Mouse (Mus musculus) brown adipose tissue, adult 24 weeks (tissue): Measurements from ENCODE around the gene Otop2. TPM values are rescaled to one million over a fixed set of nuclear protein-coding genes. Genes with fewer than 3 reads are reported as not detected.

Experiments
- H3K27ac ChIP-seq: fragments of 200-500 bp; replicated peaks from 2 replicates; pipeline ENCODE4 v1.5.1; 2012; ENCODE audit warnings: low read depth, mild to moderate bottlenecking, low read length
- H3K4me1 ChIP-seq: fragments of 200-500 bp; 2 replicates; pipeline ENCODE4 v1.6.1; 2012; ENCODE audit warnings: low read length, mixed read lengths; ENCODE audit not compliant: control insufficient read depth, insufficient read depth, insufficient read length
- H3K4me3 ChIP-seq: fragments of 200-500 bp; 2 replicates; pipeline ENCODE4 v1.5.1; 2012; ENCODE audit warnings: low read depth, mild to moderate bottlenecking, low read length, moderate library complexity; ENCODE audit not compliant: insufficient read depth
- polyA plus RNA-seq: library from polyadenylated mRNA; stranded (reverse); fragments of >200 nt; gene quantifications from 2 replicates; pipeline ENCODE4 v1.2.4, GENCODE M21; 2012; ENCODE audit not compliant: missing spikeins, insufficient read depth, insufficient read length

Otop2 gene
- polyA plus RNA-seq, 1 experiment: not detected

DNA sequence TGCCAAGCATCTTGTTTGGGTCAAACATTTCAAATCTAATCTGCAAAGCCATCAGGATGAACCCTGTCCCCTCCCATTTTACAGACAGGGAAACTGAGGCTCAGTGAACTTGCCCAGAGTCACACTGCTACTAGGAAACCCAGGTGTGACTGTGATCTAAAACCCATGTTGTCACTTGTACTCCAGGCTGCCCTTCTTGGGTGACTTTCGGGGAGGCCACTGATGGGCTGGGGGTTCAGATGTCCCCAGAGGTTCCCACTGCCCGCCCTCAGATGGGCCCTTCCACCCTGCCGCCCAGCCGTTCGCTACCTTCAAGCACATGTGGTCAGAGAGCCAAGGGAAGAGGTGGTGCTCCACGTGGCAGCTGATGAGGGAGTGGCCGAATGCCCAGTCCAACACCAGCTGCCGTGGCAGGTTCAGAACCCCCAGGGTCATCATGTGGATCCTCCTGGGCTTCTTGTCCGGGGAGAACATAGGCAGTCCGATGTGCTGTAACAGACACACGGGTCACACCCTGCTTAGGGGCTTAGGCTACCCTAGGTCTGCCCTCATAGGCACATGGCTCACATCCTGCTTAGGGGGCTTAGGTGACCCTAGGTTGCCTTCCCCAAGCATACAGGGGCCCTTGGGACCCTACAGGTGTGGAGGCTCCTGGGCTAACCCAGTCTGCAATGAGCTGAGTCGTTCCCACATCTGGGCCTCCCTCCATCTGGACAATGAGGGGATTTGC is 22.9 kb upstream of the Otop2 start:
- no peak overlapping the region for H3K27ac ChIP-seq
- H3K4me1 ChIP-seq: 0 out of 2 replicates have a peak, but pooled peaks cover 3% of the 10 kb centered on the region
- H3K4me3 ChIP-seq: no peak overlapping the region

DNA sequence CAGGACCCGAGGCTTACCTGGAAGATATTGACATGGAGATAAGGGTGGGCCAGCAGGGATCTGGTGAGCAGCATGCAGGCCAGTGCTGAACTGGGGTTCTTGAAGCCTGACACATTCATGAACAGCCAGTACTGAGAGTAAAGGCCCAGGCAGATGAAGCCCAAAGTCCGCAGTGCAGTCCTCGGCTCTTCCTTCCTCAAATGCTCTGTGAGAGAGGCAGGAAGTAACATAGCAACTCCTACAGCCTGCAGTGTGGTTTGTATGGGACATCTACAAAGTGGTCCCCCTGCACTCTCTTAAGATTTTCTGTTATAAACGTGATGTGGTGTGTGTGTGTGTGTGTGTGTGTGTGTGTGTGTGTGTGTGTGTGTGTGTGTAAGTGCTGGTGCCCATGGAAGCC is 21.7 kb upstream of the Otop2 start:
- H3K4me3 ChIP-seq: no peak overlapping the region
- no peak overlapping the region for H3K27ac ChIP-seq
- H3K4me1 ChIP-seq: peaks cover 3% of the 10 kb centered on the region; the same call in 1 of the 2 replicates

DNA sequence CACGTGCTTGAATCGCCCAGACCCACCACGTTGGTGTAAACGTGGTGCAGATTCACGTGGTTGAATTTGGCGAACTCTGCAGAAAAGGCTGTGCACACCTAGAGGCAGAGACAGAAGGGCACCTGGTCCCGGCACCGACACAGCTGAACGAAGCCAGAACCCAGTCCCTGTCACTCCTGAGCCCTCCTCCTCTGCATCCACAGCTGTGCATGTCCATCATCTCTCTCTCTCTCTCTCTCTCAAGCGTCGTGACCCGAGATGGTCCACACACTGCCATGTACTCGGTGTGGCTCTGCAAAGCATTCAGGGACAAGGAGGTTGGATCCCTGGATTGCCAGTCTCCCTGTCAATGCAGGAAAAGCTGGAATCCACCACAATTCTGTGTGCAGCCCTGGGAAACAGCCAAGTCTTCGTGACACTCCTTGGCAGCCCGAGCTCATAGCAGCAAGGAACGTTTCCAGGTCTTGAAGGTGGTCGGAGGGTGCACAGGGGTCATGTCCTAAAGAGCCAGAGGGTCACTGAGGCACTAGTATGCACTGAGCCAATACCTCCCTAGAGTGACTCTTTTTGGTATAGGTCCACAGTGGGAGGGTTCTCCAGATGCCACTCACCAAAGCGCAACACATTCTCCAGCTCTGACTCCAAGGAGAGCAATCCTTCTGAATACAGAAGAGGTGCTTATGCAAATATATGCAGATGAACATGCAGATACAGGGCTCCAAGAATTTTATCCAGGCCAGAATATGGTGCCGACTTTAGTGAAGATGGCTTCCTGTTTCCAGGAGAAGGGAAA is 20.6 kb upstream of the Otop2 start:
- Histone ChIP-seq H3K4me3 (no peak overlapping the region), H3K27ac (no peak overlapping the region), H3K4me1 (peaks cover 5% of the 10 kb centered on the region)

DNA sequence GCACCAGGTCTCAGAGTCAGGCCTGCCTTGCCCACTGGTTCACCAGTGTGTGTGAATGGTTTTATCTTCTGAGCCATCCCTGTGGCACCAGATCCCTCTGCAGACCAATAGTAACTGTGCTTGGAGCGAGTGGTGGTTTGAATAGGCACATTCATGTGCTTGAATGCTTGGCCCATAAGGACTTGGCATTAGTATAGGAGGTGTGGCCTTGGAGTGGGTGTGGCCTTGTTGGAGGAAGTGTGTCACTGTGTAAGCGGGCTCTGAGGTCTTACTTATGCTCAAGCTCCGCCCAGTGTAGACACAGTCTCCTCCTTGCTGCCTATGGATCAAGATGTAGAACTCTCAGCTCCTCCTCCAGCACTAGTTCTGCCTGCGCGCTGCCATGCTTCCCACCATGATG is 19.6 kb upstream of the Otop2 start:
- no peak overlapping the region for H3K27ac ChIP-seq
- peaks cover 2% of the 10 kb centered on the region for H3K4me1 ChIP-seq
- no peak overlapping the region for H3K4me3 ChIP-seq

GRCm38 (mm10) chr11:115288305-115288704 is 18.7 kb upstream of the Otop2 start:
- Histone ChIP-seq H3K27ac (no peak overlapping the region), H3K4me3 (no peak overlapping the region), H3K4me1 (peaks cover 2% of the 10 kb centered on the region)

DNA sequence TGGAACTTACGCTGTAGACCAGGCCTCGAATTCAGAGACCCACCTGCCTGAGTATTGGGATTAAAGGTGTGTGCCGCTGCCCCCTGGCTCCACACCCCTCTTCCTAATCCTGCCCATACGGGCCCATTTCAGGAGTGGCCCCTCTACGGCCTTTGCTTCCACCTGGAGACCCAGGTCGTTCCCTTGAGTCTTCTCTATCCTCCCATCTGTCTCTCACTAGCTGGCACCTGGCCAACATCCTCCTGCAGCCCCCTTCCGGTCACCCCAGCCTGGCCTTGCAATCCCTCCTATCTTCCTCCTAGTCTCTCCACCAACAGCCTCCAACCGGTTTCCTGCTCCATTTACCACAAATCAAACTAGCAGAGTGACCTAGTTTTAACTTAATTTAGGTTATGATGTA is 17.1 kb upstream of the Otop2 start:
- Histone ChIP-seq H3K4me3 (no peak overlapping the region), H3K27ac (no peak overlapping the region), H3K4me1 (peaks cover 2% of the 10 kb centered on the region)

GRCm38 (mm10) chr11:115290314-115290713 is 16.6 kb upstream of the Otop2 start:
- peaks cover 2% of the 10 kb centered on the region for H3K4me1 ChIP-seq
- H3K27ac ChIP-seq: no peak overlapping the region
- no peak overlapping the region for H3K4me3 ChIP-seq

GRCm38 (mm10) chr11:115290919-115291318 is 16.0 kb upstream of the Otop2 start:
- no peak overlapping the region for H3K4me3 ChIP-seq
- peaks cover 2% of the 10 kb centered on the region for H3K4me1 ChIP-seq
- H3K27ac ChIP-seq: no peak overlapping the region

GRCm38 (mm10) chr11:115291503-115291902 is 15.5 kb upstream of the Otop2 start:
- H3K27ac ChIP-seq: no peak overlapping the region
- H3K4me1 ChIP-seq: peaks cover 2% of the 10 kb centered on the region
- H3K4me3 ChIP-seq: no peak overlapping the region

DNA sequence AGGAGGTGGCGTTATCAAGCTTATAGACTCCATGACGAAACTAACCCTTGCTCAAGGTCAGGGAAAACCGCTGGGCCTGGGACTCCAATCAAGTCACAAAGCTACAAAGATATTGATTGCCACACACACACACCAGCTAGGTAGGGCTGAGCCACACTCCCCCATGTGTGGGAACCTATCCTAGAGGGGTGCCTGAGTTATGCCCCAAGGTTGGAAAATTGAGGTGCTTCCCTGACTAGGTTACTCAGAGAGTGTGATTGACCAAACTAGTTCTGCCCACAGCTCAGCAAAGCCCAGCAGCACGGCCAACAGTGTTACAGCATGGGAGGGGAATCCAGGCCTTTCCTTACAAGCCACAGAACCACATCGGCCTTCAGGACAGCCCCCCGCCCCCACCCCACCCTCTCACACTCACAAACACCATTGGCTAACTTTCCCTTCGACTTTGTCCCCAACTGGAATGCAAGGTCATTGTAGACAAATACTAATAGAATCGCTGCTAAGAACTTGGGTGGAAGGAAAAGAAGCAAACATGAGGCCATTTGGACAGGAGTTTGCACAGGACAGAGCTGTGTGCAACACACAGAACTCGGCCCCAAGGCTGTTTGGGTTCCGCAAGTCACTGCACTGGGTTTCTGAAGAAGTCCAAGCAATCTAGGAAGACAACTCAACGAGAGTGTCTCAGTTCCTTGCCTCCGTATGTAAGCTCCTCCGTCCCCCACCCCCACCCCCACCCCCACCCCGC is 14.2 kb upstream of the Otop2 start:
- no peak overlapping the region for H3K27ac ChIP-seq
- H3K4me3 ChIP-seq: no peak overlapping the region
- H3K4me1 ChIP-seq: peaks cover 7% of the 10 kb centered on the region

DNA sequence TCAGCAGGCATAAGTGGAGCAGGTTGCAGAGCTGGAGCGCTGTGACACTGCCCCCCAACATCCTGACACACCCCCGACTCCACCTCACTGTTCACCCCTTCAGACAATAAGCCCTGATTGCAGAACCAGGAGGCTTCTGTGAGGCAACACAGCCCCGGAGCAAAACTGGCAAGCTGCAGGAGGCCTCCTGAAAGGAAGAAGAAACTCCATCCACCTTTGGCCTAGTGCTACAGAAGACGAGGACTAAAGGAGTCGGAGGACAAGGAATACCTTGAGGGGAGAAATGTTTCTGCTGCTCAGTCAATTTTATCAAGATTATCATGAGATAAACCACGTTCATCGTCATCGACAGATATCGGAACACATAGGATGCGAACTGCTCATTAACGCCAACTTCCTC is 11.0 kb upstream of the Otop2 start:
- no peak overlapping the region for H3K4me3 ChIP-seq
- no peak overlapping the region for H3K27ac ChIP-seq

DNA sequence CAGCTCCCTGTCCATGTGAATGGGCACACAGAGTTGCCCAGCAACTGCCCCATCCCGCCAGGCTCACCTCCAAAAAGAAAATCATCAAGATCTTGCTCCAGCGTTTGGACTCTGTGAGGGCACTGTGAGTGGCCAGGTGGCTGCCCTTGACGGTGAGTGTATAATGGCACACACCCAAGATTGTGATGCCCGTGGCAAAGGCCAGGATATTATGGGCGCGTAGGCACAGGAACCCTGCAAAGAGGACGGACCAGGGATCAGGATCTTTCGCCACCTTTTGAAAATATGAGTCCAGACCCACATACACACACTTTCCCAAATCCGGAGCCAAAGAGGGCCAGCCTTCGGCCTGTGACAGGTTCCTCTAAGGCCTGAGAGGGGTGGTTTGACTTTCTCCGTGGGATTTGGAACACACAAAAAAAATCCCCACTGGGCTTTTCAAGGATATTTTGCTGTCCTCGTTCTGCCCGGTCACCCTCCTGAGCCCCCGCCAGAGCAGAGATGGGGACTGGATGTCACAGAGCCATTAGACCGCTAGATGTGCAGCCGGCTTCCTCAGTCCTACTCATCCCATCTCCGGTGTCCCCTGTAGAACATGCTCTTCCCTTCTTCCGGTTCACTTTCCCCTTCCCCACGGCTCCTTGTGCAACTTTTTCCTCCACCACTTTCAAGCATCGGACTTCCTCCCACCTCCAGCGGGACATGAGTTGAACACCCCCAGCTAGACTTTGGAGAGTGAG is 10.3 kb upstream of the Otop2 start:
- peaks cover 5% of the 10 kb centered on the region; the same call in 1 of the 2 replicates for H3K4me1 ChIP-seq
- H3K4me3 ChIP-seq: peak overlapping the region; percentile 62
- H3K27ac ChIP-seq: no peak overlapping the region

More for the DNA sequence above, 11.0 kb upstream of the Otop2 start:
- H3K4me1 ChIP-seq: peaks cover 5% of the 10 kb centered on the region; the same call in 1 of the 2 replicates

DNA sequence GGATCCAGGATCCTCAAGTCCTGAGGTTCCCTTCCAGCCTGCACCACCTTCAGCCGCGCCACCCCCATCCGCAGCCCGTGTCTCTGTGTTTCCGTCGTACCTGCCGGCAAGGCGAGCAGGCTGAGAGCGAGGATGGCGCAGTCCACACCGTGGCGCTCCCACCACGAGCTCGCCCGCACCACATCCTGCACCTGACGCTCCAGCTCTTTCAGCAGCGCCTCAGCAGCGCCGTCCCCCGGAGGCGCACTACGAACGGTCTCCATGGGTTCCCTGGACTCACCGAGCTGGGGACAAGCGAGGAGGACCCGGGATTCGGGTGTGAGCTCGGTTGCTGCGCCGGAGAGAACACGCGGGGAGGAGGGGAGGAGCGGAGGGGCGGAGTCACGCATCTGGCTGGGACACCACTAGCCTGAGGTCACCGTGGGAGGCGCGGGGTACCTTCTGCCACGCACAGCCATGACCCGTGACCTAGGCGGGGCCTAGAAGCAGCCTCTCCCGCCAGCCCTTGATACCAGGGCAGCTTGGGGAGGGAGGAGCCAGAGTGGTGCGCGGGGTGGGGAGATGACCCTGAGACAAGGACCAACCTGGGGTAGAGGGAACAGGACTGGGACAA is 9.6 kb upstream of the Otop2 start, which contains the start of gene Fads6:
Gene Fads6, minus strand, starts transcription at position 450 of the 613 bp plus-strand sequence.
- Histone ChIP-seq H3K27ac (no peak within 1 kb of the TSS), H3K4me3 (peak within 1 kb of the TSS; percentile 62), H3K4me1 (peaks cover 5% of the 10 kb centered on the region; the same call in 1 of the 2 replicates)

DNA sequence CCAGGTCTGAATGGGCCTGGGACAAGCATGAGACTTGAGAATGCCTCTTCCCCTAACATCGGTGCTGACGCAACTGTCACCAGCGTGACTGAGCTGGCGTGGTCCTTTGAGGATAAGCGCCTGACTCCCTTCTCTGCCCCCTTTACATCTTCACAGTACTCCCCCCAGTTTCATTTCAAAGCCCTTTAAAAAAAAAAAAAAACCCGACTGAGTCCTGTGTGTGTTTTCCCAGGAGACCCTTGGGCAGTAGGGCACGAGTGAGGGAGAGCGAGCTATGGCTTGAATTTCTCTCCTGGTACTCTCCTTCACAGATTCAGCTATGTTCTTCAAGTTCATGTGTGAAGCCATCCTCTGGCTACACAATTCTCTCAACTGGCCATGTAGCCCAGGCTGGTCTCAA is 8.8 kb upstream of the Otop2 start:
- Histone ChIP-seq H3K4me3 (no peak overlapping the region), H3K27ac (no peak overlapping the region), H3K4me1 (peaks cover 5% of the 10 kb centered on the region; the same call in 1 of the 2 replicates)
